Mouse (Mus musculus): ENCODE data around the gene Canx.

DNA sequence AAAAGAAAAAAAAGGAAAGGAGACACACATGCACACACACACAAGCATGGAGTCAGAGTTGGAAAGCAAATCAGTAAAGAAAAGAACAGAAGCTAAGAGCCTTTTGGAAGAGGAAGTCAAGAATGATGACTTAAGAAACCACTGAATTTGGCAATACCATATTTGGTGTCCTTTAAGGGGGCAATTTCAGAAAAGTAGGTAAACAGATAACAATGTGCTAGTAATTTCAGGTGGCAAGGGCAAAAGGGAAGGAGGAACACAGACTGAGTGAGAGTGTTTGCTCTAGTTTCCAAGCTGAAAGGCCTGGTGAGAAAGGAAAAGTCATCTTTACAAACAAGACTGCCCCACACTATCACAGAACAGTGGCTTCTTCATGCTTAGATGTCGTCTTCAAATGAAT lies 39.0 kb downstream of the Canx start:
- TF ChIP-seq POLR2A (IDR thresholded peaks at IDR 0.05; ENCODE audit: extremely low read depth, insufficient read depth, low read length): no peak
- no peak for TF ChIP-seq CTCF (IDR thresholded peaks at IDR 0.05; ENCODE audit: extremely low read depth, insufficient read depth, low read length)

All from cortical plate, adult 2 months (tissue).